Mouse (Mus musculus): ENCODE measurements around the gene Utp14b. TPM values are rescaled to one million over a fixed set of nuclear protein-coding genes. Genes with fewer than 3 reads are reported as not detected.

Utp14b gene
- total RNA-seq, 2 experiments from 2014 or later: 1.0 to 1.3 TPM

GRCm38 (mm10) chr1:78682291-78682690 is 24.5 kb downstream of the Utp14b start:
- intact Hi-C loops (cut with DNase I): no loop called here
- no peak for DNase-seq (ENCODE audit: low spot score)

- DNase-seq (ENCODE audit: low spot score): no peak
- intact Hi-C loops (cut with DNase I): no loop called here
Observed at GRCm38 (mm10) chr1:78684128-78684527, 26.3 kb downstream of the Utp14b start.

- intact Hi-C loops (cut with DNase I): loop anchor here (5.0 kb wide), 1 partner anchor 150 kb away; no protein-coding TSS in a partner anchor
Observed at GRCm38 (mm10) chr1:78686872-78687271, 29.0 kb downstream of the Utp14b start.

GRCm38 (mm10) chr1:78688149-78688548 is 30.3 kb downstream of the Utp14b start:
- intact Hi-C loops (cut with DNase I): loop anchor here (5.0 kb wide), 1 partner anchor 151 kb away; no protein-coding TSS in a partner anchor
- no peak for DNase-seq (ENCODE audit: low spot score)

More at GRCm38 (mm10) chr1:78686872-78687271, 29.0 kb downstream of the Utp14b start:
- no peak for DNase-seq (ENCODE audit: low spot score)

- intact Hi-C loops (cut with DNase I): no loop called here
- no peak for DNase-seq (ENCODE audit: low spot score)
Observed at GRCm38 (mm10) chr1:78694503-78695258, 36.8 kb downstream of the Utp14b start.

- intact Hi-C loops (cut with DNase I): no loop called here
- no peak for DNase-seq (ENCODE audit: low spot score)
Observed at GRCm38 (mm10) chr1:78696305-78696704, 38.5 kb downstream of the Utp14b start.

- DNase-seq (ENCODE audit: low spot score): no peak
Observed at GRCm38 (mm10) chr1:78696903-78697302, 39.1 kb downstream of the Utp14b start.

GRCm38 (mm10) chr1:78698138-78698537 is 40.3 kb downstream of the Utp14b start:
- intact Hi-C loops (cut with DNase I): no loop called here
- DNase-seq (ENCODE audit: low spot score): no peak

More at GRCm38 (mm10) chr1:78696903-78697302, 39.1 kb downstream of the Utp14b start:
- intact Hi-C loops (cut with DNase I): no loop called here

GRCm38 (mm10) chr1:78701740-78702139 is 43.9 kb downstream of the Utp14b start:
- intact Hi-C loops (cut with DNase I): no loop called here
- no peak for DNase-seq (ENCODE audit: low spot score)

- intact Hi-C loops (cut with DNase I): no loop called here
- DNase-seq (ENCODE audit: low spot score): no peak
Observed at GRCm38 (mm10) chr1:78702282-78702963, 44.6 kb downstream of the Utp14b start.

- intact Hi-C loops (cut with DNase I): no loop called here
- no peak for DNase-seq (ENCODE audit: low spot score)
Observed at GRCm38 (mm10) chr1:78702964-78703285, 45.1 kb downstream of the Utp14b start.

- DNase-seq (ENCODE audit: low spot score): no peak
- intact Hi-C loops (cut with DNase I): no loop called here
Observed at GRCm38 (mm10) chr1:78706338-78706737, 48.5 kb downstream of the Utp14b start.

- no peak for DNase-seq (ENCODE audit: low spot score)
- intact Hi-C loops (cut with DNase I): no loop called here
Observed at GRCm38 (mm10) chr1:78707280-78707679, 49.4 kb downstream of the Utp14b start.

- DNase-seq (ENCODE audit: low spot score): no peak
- intact Hi-C loops (cut with DNase I): no loop called here
Observed at GRCm38 (mm10) chr1:78710026-78710425, 52.2 kb downstream of the Utp14b start.

- intact Hi-C loops (cut with DNase I): no loop called here
Observed at GRCm38 (mm10) chr1:78710613-78711329, 52.9 kb downstream of the Utp14b start.

More at GRCm38 (mm10) chr1:78710613-78711329, 52.9 kb downstream of the Utp14b start:
- no peak for DNase-seq (ENCODE audit: low spot score)

Other genes starting within 250 kb of the Utp14b start
- gene Farsb, start 169.1 kb upstream of the Utp14b start, total RNA-seq (2021): 10 to 100 TPM; 52.2 to 52.7 TPM
- not detected for gene Mogat1, start 147.0 kb upstream of the Utp14b start, total RNA-seq (2021)
- under 1 TPM in 1 of 2 experiments, not detected in 1; 0.08 TPM for gene BC035947, start 145.9 kb upstream of the Utp14b start, total RNA-seq (2021)
- 1 to 10 TPM; 3.7 to 4.4 TPM for gene Acsl3, start 213 bp upstream of the Utp14b start, total RNA-seq (2021)
- 1 to 10 TPM; 1.2 to 2.1 TPM for gene Kcne4, start 158.7 kb downstream of the Utp14b start, total RNA-seq (2021)

All from heart, postnatal 25 days (tissue).